Mouse (Mus musculus): ENCODE results near the gene Arhgef40. TPM values are rescaled to one million over a fixed set of nuclear protein-coding genes. Genes with fewer than 3 reads are reported as not detected.
A peak's percentile ranks its signal among the peaks of the same experiment; 100 is the strongest.

Gene Arhgef40
- polyA plus RNA-seq, 1 experiment from 2014 or later, result 63.4 TPM

DNA sequence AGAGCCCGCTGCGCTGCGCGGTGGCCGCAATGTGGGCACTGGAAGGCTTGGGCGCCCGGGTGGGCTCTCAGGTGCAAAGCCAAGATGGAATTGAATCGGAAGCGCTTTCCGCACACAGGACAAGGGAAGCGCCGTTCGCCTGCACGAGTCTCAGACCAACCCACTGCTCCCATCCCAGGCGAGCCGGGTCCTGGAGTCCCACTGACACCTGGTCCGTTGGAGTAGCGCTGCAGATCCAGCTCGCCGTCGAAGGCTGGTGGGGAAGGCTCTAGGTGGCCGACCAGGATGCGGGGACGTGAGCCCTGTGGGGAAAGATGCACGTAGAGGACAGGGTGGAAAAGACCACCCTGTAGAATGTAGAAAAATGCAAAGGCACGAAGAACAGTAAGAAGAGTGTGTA lies 24.8 kb downstream of the Arhgef40 start:
- Histone ChIP-seq H3K36me3 (ENCODE audit: control insufficient read depth, insufficient read depth, low read length) (peaks cover 27% of the 10 kb centered on the region), H3K4me1 (ENCODE audit: control insufficient read depth, insufficient read depth, low read depth, low read length) (peaks cover 64% of the 10 kb centered on the region), H3K9ac (ENCODE audit: low read depth, low read length) (peak overlapping the region; percentile 40), H3K4me2 (ENCODE audit: low read length) (peak overlapping the region; percentile 57), H3K9me3 (ENCODE audit: control insufficient read depth, low read length) (no peaks in the 10 kb centered on the region), H3K4me3 (ENCODE audit: low read length) (peak overlapping the region; percentile 6), H3K27ac (ENCODE audit: low read depth, low read length) (peak overlapping the region; percentile 32; the same call in 1 of the 2 replicates), H3K27me3 (replicated peaks; ENCODE audit: control insufficient read depth, insufficient read depth, low read length) (no peaks in the 10 kb centered on the region)
- 34% methylated on average over 26 of the region's 26 CpGs for WGBS
- no peak for ATAC-seq

DNA sequence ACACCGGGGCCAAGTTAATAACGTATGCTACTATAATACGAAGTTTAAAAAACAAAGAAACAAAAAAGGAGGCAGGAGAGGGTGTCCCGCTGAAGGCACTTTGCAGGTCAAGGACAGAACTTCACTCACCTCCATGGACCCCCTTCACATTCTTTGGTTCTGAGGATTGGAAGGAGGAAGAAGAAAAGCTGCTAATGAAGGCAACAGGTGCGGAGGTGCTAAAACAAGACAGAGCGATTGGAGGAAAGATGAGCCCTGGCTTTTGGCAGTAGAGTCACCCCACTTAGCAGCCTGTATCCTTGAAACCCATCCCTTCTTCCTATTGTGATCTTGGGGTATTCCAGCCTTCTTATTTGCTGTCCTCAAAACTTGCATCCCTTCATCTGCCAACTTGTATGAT lies 25.3 kb downstream of the Arhgef40 start:
- no peak for ATAC-seq
- WGBS, result 37% methylated on average over 6 of the region's 6 CpGs
- peaks cover 27% of the 10 kb centered on the region for H3K36me3 ChIP-seq (ENCODE audit: control insufficient read depth, insufficient read depth, low read length)
- peak overlapping the region; percentile 51 for H3K9ac ChIP-seq (ENCODE audit: low read depth, low read length)
- H3K4me1 ChIP-seq (ENCODE audit: control insufficient read depth, insufficient read depth, low read depth, low read length), result peaks cover 59% of the 10 kb centered on the region
- H3K27ac ChIP-seq (ENCODE audit: low read depth, low read length), result peak overlapping the region; percentile 91
- H3K27me3 ChIP-seq (replicated peaks; ENCODE audit: control insufficient read depth, insufficient read depth, low read length), result no peaks in the 10 kb centered on the region
- H3K4me2 ChIP-seq (ENCODE audit: low read length), result peak overlapping the region; percentile 57
- H3K4me3 ChIP-seq (ENCODE audit: low read length), result peak overlapping the region; percentile 35
- H3K9me3 ChIP-seq (ENCODE audit: control insufficient read depth, low read length), result no peaks in the 10 kb centered on the region

DNA sequence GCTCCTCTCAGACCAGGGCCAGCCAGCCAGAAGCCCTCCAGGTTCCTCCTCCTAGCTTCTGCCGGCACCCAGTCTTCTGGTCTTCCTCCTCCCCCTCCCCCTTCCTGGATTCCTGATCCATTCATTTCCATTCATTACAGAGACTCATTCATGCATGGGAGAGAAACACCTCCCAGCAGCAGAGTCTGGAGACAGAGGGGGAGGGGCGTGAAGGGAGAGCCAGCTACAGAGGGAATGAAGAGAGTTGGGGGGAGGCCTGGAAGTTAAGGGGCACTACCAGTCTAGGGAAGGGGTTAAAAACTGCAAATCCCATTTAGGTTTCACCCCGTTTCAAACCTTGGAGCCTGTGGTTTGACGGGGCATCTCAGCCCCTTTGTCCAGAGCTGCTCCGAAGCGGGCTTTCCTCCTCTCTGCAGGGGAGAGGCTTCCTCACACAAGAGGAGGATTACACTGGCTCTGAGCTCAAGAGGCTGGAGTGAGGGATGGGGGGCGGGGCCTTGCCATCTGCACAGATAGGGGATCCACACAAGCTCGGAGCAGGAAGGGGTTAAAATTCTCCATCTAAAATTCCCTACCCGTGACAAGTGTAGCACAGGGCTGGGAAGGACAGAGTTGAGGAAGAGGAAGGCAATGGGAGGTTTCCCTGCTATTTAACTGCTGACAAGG lies 26.1 kb downstream of the Arhgef40 start:
- Histone ChIP-seq H3K4me2 (ENCODE audit: low read length) (peak overlapping the region; percentile 57), H3K4me3 (ENCODE audit: low read length) (peak overlapping the region; percentile 35), H3K36me3 (ENCODE audit: control insufficient read depth, insufficient read depth, low read length) (peaks cover 25% of the 10 kb centered on the region), H3K27me3 (replicated peaks; ENCODE audit: control insufficient read depth, insufficient read depth, low read length) (no peaks in the 10 kb centered on the region), H3K9me3 (ENCODE audit: control insufficient read depth, low read length) (no peaks in the 10 kb centered on the region), H3K27ac (ENCODE audit: low read depth, low read length) (peak overlapping the region; percentile 91), H3K9ac (ENCODE audit: low read depth, low read length) (peak overlapping the region; percentile 51), H3K4me1 (ENCODE audit: control insufficient read depth, insufficient read depth, low read depth, low read length) (peaks cover 61% of the 10 kb centered on the region)
- ATAC-seq, result peak; percentile 72
- 1% methylated on average over 9 of the region's 9 CpGs for WGBS

- 32% methylated on average over 1 of the region's 1 CpGs for WGBS
- no peak for ATAC-seq
- Histone ChIP-seq H3K4me2 (ENCODE audit: low read length) (no peak overlapping the region), H3K9ac (ENCODE audit: low read depth, low read length) (no peak overlapping the region), H3K4me3 (ENCODE audit: low read length) (no peak overlapping the region), H3K9me3 (ENCODE audit: control insufficient read depth, low read length) (no peaks in the 10 kb centered on the region), H3K4me1 (ENCODE audit: control insufficient read depth, insufficient read depth, low read depth, low read length) (peaks cover 63% of the 10 kb centered on the region), H3K27ac (ENCODE audit: low read depth, low read length) (peak overlapping the region; percentile 96), H3K27me3 (replicated peaks; ENCODE audit: control insufficient read depth, insufficient read depth, low read length) (no peaks in the 10 kb centered on the region), H3K36me3 (ENCODE audit: control insufficient read depth, insufficient read depth, low read length) (peaks cover 19% of the 10 kb centered on the region)
Measured at GRCm38 (mm10) chr14:52011683-52012082, 27.2 kb downstream of the Arhgef40 start.

DNA sequence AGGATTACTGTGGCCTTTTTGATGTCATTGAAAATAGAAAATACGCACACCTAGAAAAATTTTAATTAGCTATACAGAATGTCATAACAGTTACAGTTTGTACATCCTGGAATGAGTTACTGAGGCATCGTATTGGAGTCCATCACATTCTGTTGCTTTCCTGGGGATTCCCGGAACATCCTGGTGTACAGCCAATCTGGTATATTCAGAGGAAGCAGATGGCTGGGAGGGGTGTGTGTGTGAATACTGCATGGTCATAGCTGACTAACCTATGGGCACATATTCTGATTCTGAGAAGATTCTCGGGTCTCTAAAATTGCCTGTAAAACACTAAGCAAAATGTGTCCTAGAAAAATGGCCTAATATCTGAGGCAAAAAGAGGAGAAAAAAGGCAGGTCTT lies 27.6 kb downstream of the Arhgef40 start:
- H3K4me2 ChIP-seq (ENCODE audit: low read length), result peak overlapping the region; percentile 65
- peaks cover 63% of the 10 kb centered on the region for H3K4me1 ChIP-seq (ENCODE audit: control insufficient read depth, insufficient read depth, low read depth, low read length)

DNA sequence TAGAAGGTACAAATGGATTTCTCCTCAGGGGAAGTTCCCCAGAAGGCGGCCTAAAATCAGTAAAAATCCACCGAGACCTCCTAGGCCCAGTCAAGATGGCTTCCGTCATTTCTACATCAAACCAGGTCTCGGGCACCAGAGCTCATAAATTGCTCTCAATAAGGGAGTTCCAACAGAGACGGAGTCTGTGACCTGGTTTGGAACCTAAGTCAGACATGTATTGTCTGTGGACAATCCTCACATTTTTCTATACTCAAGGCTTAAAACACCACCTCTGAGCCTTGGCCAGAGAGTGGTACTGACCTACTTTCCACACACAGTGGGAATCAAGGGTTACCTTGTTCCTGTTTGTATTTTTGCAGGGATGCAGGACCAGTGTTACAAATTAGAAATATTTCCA lies 28.0 kb downstream of the Arhgef40 start:
- H3K27me3 ChIP-seq (replicated peaks; ENCODE audit: control insufficient read depth, insufficient read depth, low read length), result no peaks in the 10 kb centered on the region
- ATAC-seq, result no peak
- peak overlapping the region; percentile 69 for H3K4me3 ChIP-seq (ENCODE audit: low read length)
- H3K9me3 ChIP-seq (ENCODE audit: control insufficient read depth, low read length), result no peaks in the 10 kb centered on the region
- peak overlapping the region; percentile 88; the same call in 1 of the 2 replicates for H3K9ac ChIP-seq (ENCODE audit: low read depth, low read length)
- peak overlapping the region; percentile 96 for H3K27ac ChIP-seq (ENCODE audit: low read depth, low read length)
- WGBS, result 16% methylated on average over 5 of the region's 5 CpGs
- H3K4me1 ChIP-seq (ENCODE audit: control insufficient read depth, insufficient read depth, low read depth, low read length), result peaks cover 63% of the 10 kb centered on the region
- peaks cover 12% of the 10 kb centered on the region for H3K36me3 ChIP-seq (ENCODE audit: control insufficient read depth, insufficient read depth, low read length)
- peak overlapping the region; percentile 65 for H3K4me2 ChIP-seq (ENCODE audit: low read length)

More for the DNA sequence above, 27.6 kb downstream of the Arhgef40 start:
- 40% methylated on average over 4 of the region's 4 CpGs for WGBS
- Histone ChIP-seq H3K27me3 (replicated peaks; ENCODE audit: control insufficient read depth, insufficient read depth, low read length) (no peaks in the 10 kb centered on the region), H3K27ac (ENCODE audit: low read depth, low read length) (peak overlapping the region; percentile 96), H3K9me3 (ENCODE audit: control insufficient read depth, low read length) (no peaks in the 10 kb centered on the region), H3K9ac (ENCODE audit: low read depth, low read length) (peak overlapping the region; percentile 41), H3K4me3 (ENCODE audit: low read length) (peak overlapping the region; percentile 69), H3K36me3 (ENCODE audit: control insufficient read depth, insufficient read depth, low read length) (peaks cover 15% of the 10 kb centered on the region)
- ATAC-seq, result no peak

GRCm38 (mm10) chr14:52013021-52013610 lies 28.6 kb downstream of the Arhgef40 start:
- peaks cover 10% of the 10 kb centered on the region for H3K36me3 ChIP-seq (ENCODE audit: control insufficient read depth, insufficient read depth, low read length)
- ATAC-seq, result no peak
- H3K4me3 ChIP-seq (ENCODE audit: low read length), result peak overlapping the region; percentile 69
- no peaks in the 10 kb centered on the region for H3K27me3 ChIP-seq (replicated peaks; ENCODE audit: control insufficient read depth, insufficient read depth, low read length)
- H3K9me3 ChIP-seq (ENCODE audit: control insufficient read depth, low read length), result no peaks in the 10 kb centered on the region
- 13% methylated on average over 8 of the region's 8 CpGs for WGBS
- peak overlapping the region; percentile 65 for H3K4me2 ChIP-seq (ENCODE audit: low read length)
- peaks cover 62% of the 10 kb centered on the region for H3K4me1 ChIP-seq (ENCODE audit: control insufficient read depth, insufficient read depth, low read depth, low read length)
- H3K9ac ChIP-seq (ENCODE audit: low read depth, low read length), result peak overlapping the region; percentile 88
- H3K27ac ChIP-seq (ENCODE audit: low read depth, low read length), result peak overlapping the region; percentile 96

DNA sequence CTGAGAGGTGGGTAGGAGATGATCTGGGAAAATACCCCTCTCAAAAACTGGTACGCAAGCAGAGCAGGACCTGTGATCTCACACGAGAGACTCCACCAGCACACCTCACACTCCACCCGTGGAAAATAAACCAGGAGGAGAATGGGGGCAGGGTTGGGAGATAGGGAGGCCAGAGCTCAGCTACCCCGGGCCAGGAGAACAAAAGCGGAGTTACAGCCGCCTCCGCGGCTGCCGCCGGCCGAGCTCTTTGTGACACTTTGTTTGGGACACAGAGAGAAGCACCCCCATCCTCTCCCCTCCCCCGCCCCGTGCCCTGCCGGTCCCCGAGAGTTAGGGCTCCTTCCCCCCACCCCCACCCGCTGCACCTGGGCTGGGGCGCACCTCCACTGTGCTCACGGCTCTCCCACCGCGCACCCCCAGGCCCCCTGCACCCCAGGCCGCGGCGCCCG lies 29.3 kb downstream of the Arhgef40 start:
- WGBS, result under 1% methylated on average over 13 of the region's 24 CpGs
- ATAC-seq, result peak; percentile 9; the same call in 1 of the 2 replicates
- H3K4me1 ChIP-seq (ENCODE audit: control insufficient read depth, insufficient read depth, low read depth, low read length), result peaks cover 61% of the 10 kb centered on the region
- peak overlapping the region; percentile 65 for H3K4me2 ChIP-seq (ENCODE audit: low read length)
- peak overlapping the region; percentile 69 for H3K4me3 ChIP-seq (ENCODE audit: low read length)
- peak overlapping the region; percentile 96 for H3K27ac ChIP-seq (ENCODE audit: low read depth, low read length)
- peak overlapping the region; percentile 88 for H3K9ac ChIP-seq (ENCODE audit: low read depth, low read length)
- H3K9me3 ChIP-seq (ENCODE audit: control insufficient read depth, low read length), result no peaks in the 10 kb centered on the region
- 0 out of 2 replicates have a peak, but pooled peaks cover 4% of the 10 kb centered on the region for H3K36me3 ChIP-seq (ENCODE audit: control insufficient read depth, insufficient read depth, low read length)
- H3K27me3 ChIP-seq (replicated peaks; ENCODE audit: control insufficient read depth, insufficient read depth, low read length), result no peaks in the 10 kb centered on the region

- Histone ChIP-seq H3K36me3 (ENCODE audit: control insufficient read depth, insufficient read depth, low read length) (0 out of 2 replicates have a peak, but pooled peaks cover under 1% of the 10 kb centered on the region), H3K4me3 (ENCODE audit: low read length) (peak overlapping the region; percentile 69), H3K9me3 (ENCODE audit: control insufficient read depth, low read length) (no peaks in the 10 kb centered on the region), H3K27me3 (replicated peaks; ENCODE audit: control insufficient read depth, insufficient read depth, low read length) (no peaks in the 10 kb centered on the region), H3K4me1 (ENCODE audit: control insufficient read depth, insufficient read depth, low read depth, low read length) (peaks cover 61% of the 10 kb centered on the region), H3K4me2 (ENCODE audit: low read length) (peak overlapping the region; percentile 65), H3K9ac (ENCODE audit: low read depth, low read length) (peak overlapping the region; percentile 88), H3K27ac (ENCODE audit: low read depth, low read length) (peak overlapping the region; percentile 96)
- 0% methylated on average over 2 of the region's 80 CpGs for WGBS
- peak; percentile 10; the same call in 1 of the 2 replicates for ATAC-seq
Measured at GRCm38 (mm10) chr14:52014271-52014760, 29.8 kb downstream of the Arhgef40 start.

All from hindbrain, embryonic 16.5 days (tissue).